Mouse (Mus musculus) natural killer cell, adult 2 months (primary cell): ENCODE measurements at regions not wholly inside any gene's neighbourhood (a gene's known extent, or its start where the extent isn't known, plus 50 kb on each side); places are given as distances from the start of the nearest gene placed in this dataset.

Source experiments
- DNase-seq, 2 experiments: peaks; one replicate each; pipeline ENCODE4 v3.0.0; 2022; ENCODE audit warnings: low spot score in 2 of 2

DNA sequence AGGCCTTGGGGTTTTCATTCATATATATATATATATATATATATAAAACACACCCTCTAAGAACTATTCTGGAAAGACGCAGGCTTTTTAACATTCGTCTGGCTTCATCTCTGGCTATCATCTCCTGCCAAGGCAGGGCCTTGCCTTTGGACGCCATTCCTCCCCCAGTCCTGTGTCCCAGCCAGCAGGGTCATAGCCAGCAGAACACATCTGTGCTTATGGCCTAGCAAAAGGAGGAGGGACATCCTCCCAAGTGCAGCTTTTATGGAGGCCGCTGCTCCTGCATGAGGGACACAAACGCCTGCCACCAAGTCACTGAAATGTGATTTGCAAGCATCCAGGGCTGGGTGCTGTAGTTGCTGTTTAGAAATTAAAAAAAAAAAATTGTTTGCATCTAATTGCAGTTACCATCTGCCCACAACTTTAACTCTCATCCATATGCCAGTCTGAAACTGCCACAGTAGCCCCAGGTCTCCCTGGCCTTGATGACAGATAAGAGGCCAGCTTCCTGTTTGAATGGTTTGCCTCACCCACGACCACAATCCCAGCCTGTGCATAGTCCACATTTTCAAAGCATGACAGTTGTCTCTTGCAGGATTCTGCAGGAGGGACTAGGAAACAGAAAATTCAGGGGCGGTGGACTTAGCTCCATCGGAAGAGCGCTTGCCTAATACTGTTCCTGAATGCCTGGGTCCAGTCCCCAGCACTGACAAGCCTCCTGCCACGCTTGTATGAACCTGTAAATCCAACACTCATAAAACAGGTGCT lies 108.7 kb downstream of the Dyrk2 start:
- no peak for DNase-seq

DNA sequence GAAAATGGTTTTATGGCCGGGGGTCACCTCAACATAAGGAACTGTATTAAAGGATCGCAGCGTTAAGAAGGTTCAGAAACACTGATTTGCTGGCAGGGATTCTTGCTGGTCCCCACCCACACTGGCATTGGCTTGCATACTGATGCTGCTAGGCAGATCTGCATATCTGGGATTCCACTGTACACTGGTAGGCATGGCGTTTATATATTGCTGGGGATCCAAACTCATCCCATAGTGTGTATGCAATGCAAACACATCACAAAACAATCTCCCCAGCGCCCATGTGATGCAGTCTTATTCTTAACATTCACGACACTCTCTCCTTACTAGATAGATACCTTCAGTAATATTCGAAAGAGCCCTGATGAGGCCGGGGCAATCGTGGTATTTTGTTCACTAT lies 105.0 kb downstream of the Dyrk2 start:
- DNase-seq = no peak

DNA sequence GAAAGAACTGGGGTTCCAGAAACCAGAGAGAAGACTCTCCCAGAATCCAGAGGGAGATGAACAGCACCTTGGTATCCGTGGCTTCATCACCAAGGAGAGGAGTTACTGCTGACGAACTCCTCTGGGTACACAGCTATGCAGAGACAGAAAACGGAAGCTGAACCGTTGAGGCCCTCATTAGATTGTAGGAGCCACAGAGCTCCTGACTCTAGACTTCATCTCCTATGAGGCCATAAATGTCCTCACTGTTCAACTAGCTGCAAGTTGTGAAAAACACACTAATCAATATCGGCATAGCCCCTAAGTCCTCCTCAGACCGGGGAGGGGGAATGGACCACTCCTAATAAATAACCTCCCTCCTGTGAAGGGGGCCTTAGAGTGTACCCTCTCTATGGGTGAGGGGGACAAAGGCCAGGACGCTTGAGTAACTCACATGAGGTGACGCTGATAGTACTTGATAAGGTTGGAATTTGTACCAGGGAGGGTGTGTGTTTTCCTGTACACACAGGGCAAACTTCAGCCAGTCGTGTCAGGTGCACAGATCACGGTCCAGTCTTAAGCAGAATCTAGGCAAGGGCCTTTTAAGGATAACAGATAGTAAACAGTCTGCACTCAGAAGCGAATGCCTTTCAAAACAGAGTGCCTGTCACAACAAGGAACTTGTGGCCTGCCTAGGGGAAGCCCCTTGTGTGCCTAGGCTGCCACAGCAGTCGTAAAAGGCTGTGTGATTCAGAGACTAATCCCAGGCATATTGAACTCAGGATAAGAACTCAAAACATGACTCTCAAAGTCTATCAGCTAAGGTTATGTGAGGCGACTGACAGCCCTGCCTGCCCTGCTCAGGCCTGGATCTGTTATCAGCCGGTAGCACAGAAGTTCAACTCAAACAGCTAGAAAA lies 104.2 kb downstream of the Dyrk2 start:
- peak; percentile 52 to 64 for DNase-seq

DNA sequence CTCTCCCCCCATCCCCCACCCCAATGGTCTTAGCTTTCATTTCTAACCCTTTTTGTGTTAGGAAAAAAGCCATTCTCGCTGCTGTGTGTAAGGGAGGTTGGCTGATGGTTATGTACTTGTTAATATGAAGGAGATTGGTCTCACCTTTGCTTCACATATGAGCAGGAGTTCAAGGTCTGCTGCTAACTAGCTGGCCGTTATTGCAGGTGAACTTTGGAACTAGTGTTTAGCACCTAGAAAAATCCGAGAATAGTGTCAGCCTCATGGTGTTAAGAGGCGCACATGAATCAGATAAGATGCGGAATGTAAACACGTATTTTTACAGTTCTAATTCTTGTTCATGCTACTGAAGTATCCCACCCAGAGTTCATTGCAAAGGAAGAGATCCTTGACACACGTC lies 103.2 kb downstream of the Dyrk2 start:
- DNase-seq = no peak

DNA sequence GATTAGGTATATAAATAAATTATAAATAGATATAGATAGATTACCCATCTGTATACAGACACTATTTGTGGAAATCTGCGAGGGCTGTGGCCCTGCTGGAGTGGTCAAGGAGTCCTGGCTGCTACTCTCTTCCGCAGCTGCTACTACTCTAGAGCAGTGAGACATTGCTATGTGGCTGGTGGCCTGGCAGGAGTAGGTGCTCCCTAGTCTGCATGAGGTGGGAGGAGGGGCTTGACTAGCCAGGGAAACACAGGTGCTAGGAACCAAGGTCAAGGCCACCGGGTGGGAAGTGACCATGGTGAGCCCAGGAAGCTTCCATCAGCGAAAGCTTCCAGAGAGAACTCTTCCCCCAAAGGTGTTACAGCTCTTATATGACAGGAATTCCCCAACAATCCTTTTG lies 100.3 kb downstream of the Dyrk2 start:
- no peak for DNase-seq

DNA sequence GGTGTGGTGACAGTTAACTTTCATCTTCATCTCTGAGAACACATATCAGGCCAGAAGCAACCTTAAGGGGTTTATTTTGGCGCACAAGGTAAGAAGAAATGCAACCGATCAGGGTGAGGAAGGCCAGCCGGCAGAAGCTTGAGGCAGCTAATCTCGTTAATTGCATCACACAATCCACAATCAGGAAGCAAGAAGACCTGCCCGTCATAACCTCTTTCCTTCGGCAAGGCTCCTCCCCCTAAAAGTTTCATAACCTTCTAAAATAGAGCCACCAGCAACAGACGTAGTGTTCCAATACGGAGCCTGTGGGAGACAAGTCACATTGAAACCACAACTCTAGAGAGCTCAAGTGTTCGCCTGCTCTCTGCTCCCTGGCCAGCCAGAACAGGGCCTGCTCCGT lies 91.4 kb downstream of the Dyrk2 start:
- DNase-seq = no peak

DNA sequence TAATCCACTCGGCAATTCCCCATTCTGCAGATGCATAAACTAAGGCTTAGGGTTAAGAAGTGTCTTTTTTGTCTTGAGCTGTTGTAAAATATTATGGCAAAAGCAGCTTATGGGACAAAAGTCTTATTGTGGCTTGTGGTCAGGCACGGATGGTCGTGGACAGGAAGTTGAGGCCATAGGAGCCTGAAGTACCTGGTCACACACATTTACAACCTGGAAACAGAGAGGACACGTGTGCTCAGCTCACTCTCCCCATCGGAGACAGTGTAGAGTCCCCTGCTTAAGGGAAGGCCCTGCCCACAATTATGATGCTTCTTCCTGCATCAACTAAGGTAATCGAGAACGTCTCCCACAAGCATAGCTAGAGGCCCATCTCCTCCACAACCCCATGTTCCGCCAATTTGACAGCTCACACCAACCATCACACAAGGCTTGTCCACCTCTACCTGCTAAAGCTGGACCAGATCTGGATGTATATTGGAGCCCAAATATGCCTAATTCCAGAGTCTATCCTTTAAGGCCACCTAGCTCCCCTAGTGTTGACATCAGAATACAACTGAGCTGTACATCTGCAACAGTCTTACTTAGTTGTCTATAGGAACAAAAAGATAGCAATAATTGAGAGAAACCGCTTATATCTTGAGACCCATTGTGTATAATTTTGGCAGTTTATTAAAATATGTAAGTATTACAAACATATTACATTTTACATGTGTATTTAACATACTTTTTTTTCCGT lies 89.0 kb downstream of the Dyrk2 start:
- DNase-seq = no peak

DNA sequence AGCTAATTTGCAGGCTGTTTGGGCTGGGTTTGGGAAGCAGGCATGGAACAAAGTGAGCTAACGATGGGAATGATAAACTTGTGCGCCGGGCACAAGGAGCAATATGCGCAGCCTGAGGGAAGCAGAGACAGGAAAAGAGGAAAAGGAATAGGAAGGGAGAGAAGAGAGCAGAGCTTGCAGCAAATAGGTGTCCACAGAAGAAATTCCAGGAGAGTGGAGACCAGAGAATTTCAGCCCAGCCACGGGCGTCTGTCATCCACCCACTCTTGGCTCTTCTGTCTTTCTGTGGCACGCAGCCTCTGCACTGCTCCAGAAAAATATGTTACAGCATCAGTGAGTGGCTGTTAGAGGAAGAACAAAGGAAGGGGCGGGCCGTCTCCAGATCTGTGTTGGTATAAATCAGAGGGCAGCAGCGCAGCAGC lies 88.2 kb downstream of the Dyrk2 start:
- DNase-seq = no peak

DNA sequence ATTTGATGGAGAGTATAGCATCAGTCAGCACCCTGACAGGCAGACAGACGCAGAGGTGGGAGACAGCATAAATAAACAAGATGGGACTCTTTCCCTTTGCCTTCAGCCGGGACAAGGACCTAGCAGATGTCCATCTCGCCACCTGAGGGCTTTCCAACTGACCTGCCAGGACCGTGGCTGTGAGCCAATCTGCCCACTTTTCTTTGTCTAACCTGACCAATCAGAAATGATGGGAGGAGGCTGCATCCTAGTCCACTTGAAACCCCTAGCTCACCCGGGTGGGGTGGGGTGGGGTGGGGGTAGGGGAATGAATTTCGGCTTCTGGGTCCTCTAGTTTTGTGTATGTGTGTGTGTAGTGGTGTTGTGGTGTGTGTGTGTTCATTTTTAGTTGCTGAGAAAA lies 87.4 kb downstream of the Dyrk2 start:
- no peak for DNase-seq

DNA sequence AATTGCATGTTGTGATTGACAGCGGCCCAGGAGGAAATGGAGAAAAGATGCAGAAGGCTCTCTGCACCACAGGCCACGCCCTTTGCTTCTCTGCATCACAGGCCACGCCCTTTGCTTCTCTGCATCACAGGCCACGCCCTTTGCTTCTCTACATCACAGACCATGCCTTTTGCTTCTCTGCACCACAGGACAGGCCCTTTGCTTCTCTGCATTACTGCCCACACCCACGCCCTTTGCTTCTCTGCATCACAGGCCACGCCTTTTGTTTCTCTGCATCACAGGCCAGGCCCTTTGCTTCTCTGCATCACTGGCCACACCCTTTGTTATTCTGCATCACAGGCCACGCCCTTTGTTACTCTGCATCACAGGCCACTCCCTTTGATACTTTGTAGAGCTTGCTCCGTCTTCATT lies 82.7 kb downstream of the Dyrk2 start:
- DNase-seq = no peak

DNA sequence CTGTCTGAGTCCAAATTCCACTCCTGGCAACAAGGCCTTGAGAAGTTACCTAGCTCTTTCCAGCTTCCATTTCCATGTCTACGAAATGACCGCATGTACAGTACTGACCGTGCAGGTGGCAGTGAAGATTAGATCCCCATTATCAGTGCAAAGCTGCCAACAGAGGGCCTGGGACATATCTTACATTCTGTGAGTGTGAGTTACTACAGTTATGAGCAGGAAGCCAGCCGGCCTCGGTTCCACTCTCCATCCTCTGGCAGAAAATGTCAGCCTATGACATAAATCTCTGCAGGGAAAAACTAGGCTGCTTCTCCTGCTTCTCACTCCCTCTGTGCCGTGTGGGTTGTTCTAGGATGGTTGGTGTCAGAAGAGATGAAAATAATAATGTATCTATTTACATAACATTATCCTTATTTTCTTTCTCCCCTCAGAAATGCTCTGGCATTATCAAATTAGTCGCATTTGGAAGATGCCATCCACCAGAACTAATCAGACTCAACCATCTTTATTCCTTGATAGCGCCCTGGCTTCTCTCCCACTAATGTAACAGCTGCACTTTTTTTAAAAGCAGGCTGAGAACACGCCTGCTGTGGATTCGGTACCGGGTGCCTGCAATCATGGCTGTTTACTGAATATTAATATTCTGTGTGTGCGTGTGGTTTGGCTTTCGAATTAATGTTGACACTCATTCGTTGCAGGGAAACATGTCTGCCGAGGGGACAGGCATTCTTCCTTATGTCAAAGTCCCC lies 77.5 kb downstream of the Dyrk2 start:
- no peak for DNase-seq

DNA sequence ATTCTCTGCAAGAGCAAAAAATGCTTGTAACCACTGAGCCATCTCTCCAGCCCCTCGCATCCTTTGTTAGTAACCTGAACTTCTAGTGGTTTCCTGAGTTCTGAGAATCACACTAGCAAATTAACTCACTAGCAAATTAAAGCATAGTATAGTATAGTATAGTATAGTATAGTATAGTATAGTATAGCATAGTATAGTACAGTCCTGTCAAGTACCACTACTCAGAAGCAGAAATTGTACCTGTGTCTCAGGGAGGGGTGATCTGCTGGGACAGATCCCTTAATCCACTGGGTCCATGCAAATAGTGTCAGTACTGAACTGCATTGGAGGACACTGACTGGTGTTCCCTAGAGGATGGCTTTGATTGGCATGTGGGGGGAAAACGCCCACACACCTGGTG lies 76.2 kb downstream of the Dyrk2 start:
- DNase-seq = no peak

DNA sequence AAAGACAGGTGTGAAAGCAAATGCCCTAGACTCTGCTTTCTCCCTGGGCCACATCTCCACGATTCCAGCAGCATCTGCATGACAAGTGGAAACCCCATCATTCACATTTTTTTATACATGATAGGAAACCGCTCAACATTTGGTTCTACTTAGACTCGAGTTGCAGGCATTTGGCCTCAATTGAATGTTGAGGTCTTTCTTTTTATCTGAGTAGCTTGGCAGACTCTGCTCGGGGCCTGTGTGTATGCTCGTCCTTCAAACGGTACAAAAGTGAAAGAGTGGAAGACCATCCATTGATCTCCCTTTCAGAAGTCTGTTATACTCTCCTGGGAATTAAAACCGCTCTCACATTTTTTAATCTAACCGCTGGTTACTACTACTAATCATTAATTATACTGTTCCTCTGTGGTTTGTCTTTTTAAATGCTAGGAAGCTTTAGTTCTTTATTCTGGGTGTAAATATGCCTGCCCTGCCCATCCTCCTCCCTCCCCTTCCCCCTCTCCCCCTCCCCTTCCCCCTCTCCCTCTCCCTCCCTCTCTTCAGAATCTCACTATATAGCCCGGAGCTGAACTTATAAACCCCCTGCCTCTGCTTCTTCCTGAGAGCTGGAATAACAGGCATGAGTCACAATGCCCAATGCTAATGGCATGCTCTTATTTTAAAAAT lies 75.5 kb downstream of the Dyrk2 start:
- no peak for DNase-seq

DNA sequence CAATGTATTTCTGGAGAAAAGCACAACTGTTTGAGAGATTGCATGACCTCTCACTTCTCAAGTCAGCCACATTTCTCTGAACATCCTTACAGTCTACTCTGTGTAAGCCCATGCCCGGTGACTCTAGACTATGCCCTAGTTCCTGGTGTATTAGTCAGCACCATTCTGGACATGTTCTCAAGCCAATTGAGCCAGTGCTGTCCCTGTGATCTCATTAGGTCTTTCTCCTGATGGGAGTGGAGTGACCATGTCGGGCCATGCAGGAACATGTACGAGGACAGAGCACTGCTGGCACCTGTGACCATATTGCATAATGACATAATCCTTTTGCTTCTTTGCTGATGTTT lies 75.0 kb downstream of the Dyrk2 start:
- no peak for DNase-seq

DNA sequence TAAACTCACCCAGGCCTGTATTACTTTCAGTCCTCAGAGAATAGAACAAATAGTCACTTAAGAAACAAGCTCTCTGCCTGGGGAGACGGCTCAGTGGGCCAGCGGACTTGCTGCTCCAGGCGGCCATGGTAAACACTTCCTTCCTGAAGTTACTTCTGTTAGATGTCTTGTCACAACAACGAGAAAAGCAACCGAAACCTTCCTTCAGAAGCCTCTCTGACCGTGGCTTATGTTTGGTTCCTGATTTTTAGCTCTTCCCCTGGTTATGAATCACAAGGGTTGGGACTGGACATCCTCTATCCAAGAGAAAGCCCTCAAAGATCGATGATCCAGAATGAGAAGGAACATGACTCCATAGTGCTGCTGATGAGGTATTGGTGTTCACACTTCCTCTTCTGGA lies 73.5 kb downstream of the Dyrk2 start:
- DNase-seq = peak; percentile 19 to 56

DNA sequence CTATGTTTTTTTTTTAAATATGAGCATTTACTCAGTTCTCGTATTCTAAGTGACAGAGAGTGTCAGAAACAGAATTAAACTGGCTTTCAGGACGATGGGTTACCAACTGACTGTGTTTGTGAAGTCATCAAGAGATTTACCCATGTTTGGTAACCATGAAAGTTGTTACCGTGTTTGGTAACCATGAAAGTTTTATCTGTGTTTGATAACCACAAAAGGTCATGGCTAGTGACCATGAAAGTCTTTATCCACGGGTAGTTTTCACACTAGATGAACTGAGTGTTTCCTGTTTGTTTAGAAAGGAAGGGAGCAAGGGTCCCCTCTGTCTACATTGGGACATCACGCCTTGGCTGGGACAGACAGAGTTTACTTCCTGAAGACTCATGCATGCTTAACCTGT lies 72.8 kb downstream of the Dyrk2 start:
- DNase-seq = peak; percentile 27 to 65

DNA sequence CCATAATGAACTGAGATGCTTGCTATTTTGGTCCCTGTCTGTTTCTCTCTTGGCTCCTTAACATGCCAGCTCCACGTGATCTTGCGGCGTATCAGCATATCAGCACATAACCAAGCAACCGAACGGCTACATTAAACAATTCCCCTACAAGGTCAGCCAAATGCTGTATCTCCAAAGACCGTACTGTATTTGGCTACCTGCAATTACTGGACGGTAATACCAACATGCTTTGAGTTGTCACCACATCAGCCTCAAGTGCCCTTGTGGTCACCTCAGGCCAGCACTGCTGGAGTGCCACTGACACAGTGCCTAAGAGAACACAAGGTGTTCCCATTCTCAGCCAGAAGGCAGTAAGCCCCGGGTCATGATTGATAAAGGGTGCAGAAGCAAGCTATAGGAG lies 70.2 kb downstream of the Dyrk2 start:
- DNase-seq = no peak

DNA sequence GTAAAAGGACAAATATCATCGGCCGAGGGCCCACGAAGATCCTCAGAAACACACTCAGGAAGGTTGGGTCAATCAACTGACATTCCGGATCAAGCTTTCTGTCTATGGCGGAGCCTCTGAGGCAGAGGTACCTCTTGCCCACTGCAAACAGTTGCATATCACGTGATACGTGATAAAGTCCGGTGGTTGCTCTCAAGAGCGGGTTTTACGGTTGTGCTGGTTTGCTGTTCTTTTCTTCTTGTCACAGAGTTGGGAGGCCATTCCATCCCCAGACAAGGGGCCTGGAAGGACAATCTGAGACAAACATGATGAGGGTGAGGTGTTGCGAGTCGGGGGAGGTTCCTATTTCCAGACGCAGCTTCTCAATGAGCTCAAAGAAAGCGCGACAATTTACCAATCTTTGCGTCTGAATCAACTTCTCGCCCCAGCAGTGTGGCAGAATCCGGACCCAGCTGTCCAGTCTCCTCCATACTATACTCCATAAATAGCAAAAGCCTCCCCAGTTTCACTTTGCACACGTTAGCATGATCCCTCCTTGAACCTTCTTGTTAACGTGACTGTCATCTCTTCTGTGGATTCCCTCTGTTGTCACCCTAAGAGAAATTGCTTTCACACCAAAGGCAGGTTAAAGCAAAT lies 66.0 kb downstream of the Dyrk2 start:
- no peak for DNase-seq

DNA sequence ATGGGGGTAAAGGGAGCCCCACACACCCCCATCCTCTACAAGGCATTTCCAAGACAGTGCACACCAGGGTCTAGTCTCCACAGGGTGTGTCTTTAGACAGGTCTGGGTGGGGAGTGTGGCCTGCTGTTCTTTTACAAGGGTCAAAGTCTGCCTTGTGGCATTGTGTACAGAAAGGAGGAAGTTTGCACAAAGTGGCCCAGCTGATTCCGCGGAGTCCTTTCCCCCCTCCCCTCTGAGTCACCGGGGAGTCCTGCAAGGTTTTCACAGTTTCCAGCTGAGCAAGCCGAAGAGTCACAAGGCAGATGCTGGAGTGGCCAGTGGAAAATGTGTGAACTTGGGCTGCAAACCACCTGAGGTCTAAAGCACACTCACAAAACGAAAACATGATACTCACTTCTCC lies 65.4 kb downstream of the Dyrk2 start:
- DNase-seq = peak; percentile 74 to 77
